Mouse (Mus musculus): Measurements from ENCODE around the gene Ttll9. TPM values are rescaled to one million over a fixed set of nuclear protein-coding genes. Genes with fewer than 3 reads are reported as not detected.

Gene Ttll9
- total and polyA plus RNA-seq, 3 experiments = 0.61 TPM; not detected in 2

DNA sequence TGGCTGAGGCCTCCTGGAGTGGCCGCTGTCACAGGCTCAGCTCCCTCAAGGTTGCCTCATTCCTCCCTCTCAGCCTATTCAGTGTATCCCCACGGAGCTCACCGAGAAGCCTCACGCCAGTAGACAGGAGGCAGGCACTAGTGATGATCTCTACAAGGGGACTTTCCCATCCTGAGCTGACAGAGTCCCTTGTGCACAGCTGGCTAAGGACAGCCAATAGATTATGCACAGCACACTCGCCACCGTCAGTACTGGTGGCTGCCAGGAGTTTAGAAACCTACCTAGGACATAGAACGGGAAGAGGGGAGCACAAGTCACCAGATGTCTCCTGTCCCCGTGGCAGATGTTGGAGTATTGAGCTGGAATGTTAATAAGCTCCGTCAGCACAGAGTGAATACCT lies 44.6 kb upstream of the Ttll9 start:
- Histone ChIP-seq H3K4me3 (no peak overlapping the region), H3K36me3 (ENCODE audit: control insufficient read depth, insufficient read depth, low read length) (no peaks in the 10 kb centered on the region), H3K27me3 (ENCODE audit: control insufficient read depth, insufficient read depth, low read length) (no peaks in the 10 kb centered on the region), H3K27ac (no peak overlapping the region), H3K4me1 (ENCODE audit: control insufficient read depth, insufficient read depth, low read length) (0 out of 2 replicates have a peak, but pooled peaks cover 2% of the 10 kb centered on the region), H3K9ac (ENCODE audit: low read depth, low read length) (no peak overlapping the region), H3K79me2 (replicated peaks; ENCODE audit: control insufficient read depth, insufficient read depth, low read length) (no peaks in the 10 kb centered on the region)
- intact Hi-C loops (cut with DNase I) = no loop called here
- WGBS = 46% methylated on average over 9 of the region's 9 CpGs
- TF ChIP-seq POLR2A (IDR thresholded peaks at IDR 0.05; ENCODE audit: insufficient read depth, low read depth, low read length) (no peak), CTCF (IDR thresholded peaks at IDR 0.05) (no peak), EP300 (IDR thresholded peaks at IDR 0.05; ENCODE audit: insufficient read depth, low read depth, low read length) (no peak)
- no peak for DNase-seq

DNA sequence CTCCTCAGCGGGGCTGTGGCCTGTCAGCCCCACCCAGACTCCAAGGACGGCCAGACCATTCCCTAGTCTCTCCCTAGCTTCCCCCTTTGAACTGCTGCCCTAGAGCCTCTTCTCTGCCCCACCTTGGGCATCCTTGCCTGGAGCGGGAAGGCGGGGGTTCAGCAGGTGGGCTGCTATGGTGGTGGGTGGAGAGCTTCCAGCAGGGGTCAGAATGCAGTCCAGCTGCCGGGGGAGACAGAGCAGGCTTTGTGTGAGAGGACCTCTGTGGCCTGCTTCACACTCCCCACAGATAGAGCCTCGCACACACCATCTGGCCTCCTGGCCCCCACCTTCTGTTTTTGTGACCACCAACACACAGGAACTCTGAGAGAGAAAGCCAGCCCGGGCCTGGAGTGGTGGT lies 39.9 kb upstream of the Ttll9 start:
- Histone ChIP-seq H3K4me1 (ENCODE audit: control insufficient read depth, insufficient read depth, low read length) (peaks cover 17% of the 10 kb centered on the region), H3K4me3 (no peak overlapping the region), H3K9ac (ENCODE audit: low read depth, low read length) (no peak overlapping the region)

DNA sequence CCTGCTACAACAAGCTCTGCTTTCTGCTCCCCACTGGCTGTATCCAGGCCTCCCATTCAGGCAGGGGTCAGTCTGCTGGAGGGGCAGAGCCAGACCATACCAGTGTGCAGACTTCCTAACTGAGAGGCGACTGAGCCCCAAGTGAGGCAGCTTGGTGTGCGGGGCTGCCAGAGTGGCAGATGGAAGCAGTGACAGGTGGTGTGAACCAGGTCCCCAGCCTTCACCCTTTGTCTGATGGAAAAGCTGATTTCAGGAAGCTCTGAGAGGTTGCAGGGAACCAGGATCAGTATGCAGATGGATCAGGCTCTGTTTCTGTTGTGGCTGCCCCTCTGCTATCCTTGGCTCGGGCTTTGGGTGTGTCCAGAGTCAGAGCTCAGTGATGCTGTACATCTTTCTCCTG lies 38.7 kb upstream of the Ttll9 start:
- H3K9ac ChIP-seq (ENCODE audit: low read depth, low read length) = no peak overlapping the region
- H3K4me3 ChIP-seq = no peak overlapping the region
- no peaks in the 10 kb centered on the region for H3K79me2 ChIP-seq (replicated peaks; ENCODE audit: control insufficient read depth, insufficient read depth, low read length)
- peaks cover 18% of the 10 kb centered on the region for H3K4me1 ChIP-seq (ENCODE audit: control insufficient read depth, insufficient read depth, low read length)
- H3K27me3 ChIP-seq (ENCODE audit: control insufficient read depth, insufficient read depth, low read length) = no peaks in the 10 kb centered on the region
- intact Hi-C loops (cut with DNase I) = no loop called here
- WGBS = 87% methylated on average over 3 of the region's 3 CpGs
- H3K36me3 ChIP-seq (ENCODE audit: control insufficient read depth, insufficient read depth, low read length) = no peaks in the 10 kb centered on the region
- no peak for DNase-seq
- H3K27ac ChIP-seq = peak overlapping the region; percentile 26; the same call in 1 of the 2 replicates
- TF ChIP-seq EP300 (IDR thresholded peaks at IDR 0.05; ENCODE audit: insufficient read depth, low read depth, low read length) (no peak), CTCF (IDR thresholded peaks at IDR 0.05) (no peak), POLR2A (IDR thresholded peaks at IDR 0.05; ENCODE audit: insufficient read depth, low read depth, low read length) (no peak)

More for the DNA sequence above, 39.9 kb upstream of the Ttll9 start:
- Histone ChIP-seq H3K36me3 (ENCODE audit: control insufficient read depth, insufficient read depth, low read length) (no peaks in the 10 kb centered on the region), H3K79me2 (replicated peaks; ENCODE audit: control insufficient read depth, insufficient read depth, low read length) (no peaks in the 10 kb centered on the region), H3K27ac (no peak overlapping the region), H3K27me3 (ENCODE audit: control insufficient read depth, insufficient read depth, low read length) (no peaks in the 10 kb centered on the region)
- TF ChIP-seq EP300 (IDR thresholded peaks at IDR 0.05; ENCODE audit: insufficient read depth, low read depth, low read length) (no peak), CTCF (IDR thresholded peaks at IDR 0.05) (no peak), POLR2A (IDR thresholded peaks at IDR 0.05; ENCODE audit: insufficient read depth, low read depth, low read length) (no peak)
- DNase-seq = no peak
- intact Hi-C loops (cut with DNase I) = no loop called here
- 64% methylated on average over 7 of the region's 7 CpGs for WGBS

DNA sequence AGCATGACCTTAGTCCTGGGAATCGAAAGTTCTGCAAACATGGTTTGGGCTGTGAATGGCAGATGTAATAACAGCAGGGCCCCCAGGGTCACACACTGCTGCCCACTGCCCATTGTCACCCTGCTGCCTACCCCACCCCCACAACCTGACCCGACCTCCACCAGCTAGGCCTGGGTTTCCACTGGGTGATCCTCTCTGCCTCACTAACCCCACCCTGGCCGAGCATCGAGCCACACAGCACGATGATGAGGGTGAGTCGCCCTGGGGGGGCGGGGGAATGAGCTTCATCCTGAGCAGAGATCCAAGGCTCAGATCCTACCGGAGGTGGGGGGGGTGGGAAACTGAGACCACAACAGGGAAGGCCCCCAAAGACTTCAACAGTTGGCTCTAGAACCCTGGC lies 38.2 kb upstream of the Ttll9 start:
- no peaks in the 10 kb centered on the region for H3K79me2 ChIP-seq (replicated peaks; ENCODE audit: control insufficient read depth, insufficient read depth, low read length)
- 40% methylated on average over 8 of the region's 8 CpGs for WGBS
- peak overlapping the region; percentile 26; the same call in 1 of the 2 replicates for H3K27ac ChIP-seq
- no peak for DNase-seq
- peak overlapping the region; percentile 20; the same call in 1 of the 2 replicates for H3K9ac ChIP-seq (ENCODE audit: low read depth, low read length)
- TF ChIP-seq CTCF (IDR thresholded peaks at IDR 0.05) (no peak), POLR2A (IDR thresholded peaks at IDR 0.05; ENCODE audit: insufficient read depth, low read depth, low read length) (no peak), EP300 (IDR thresholded peaks at IDR 0.05; ENCODE audit: insufficient read depth, low read depth, low read length) (no peak)
- no peak overlapping the region for H3K4me3 ChIP-seq
- H3K4me1 ChIP-seq (ENCODE audit: control insufficient read depth, insufficient read depth, low read length) = peaks cover 22% of the 10 kb centered on the region
- H3K27me3 ChIP-seq (ENCODE audit: control insufficient read depth, insufficient read depth, low read length) = no peaks in the 10 kb centered on the region
- no peaks in the 10 kb centered on the region for H3K36me3 ChIP-seq (ENCODE audit: control insufficient read depth, insufficient read depth, low read length)
- intact Hi-C loops (cut with DNase I) = no loop called here

DNA sequence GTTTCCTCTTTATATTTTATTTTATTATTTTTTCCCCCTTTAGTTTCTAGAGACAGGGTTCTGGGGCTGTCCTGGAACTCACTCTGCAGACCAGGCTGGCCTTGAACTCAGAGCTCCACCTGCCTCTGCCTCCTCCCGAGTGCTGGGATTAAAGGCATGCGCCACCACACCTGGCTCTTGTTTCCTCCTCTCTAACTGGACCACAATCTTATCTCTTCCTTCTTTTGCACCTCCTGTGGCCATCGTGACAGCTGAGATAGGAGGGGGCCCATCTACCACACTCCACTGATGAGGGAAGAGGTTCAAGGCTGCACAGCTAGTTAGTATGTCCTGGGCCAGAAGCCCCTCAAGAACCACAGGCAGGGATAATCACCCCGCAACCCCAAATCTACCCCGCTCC lies 37.7 kb upstream of the Ttll9 start:
- DNase-seq = no peak
- Histone ChIP-seq H3K27ac (peak overlapping the region; percentile 74), H3K4me3 (no peak overlapping the region), H3K4me1 (ENCODE audit: control insufficient read depth, insufficient read depth, low read length) (peaks cover 22% of the 10 kb centered on the region), H3K27me3 (ENCODE audit: control insufficient read depth, insufficient read depth, low read length) (no peaks in the 10 kb centered on the region), H3K79me2 (replicated peaks; ENCODE audit: control insufficient read depth, insufficient read depth, low read length) (no peaks in the 10 kb centered on the region), H3K9ac (ENCODE audit: low read depth, low read length) (no peak overlapping the region), H3K36me3 (ENCODE audit: control insufficient read depth, insufficient read depth, low read length) (no peaks in the 10 kb centered on the region)
- TF ChIP-seq CTCF (IDR thresholded peaks at IDR 0.05) = no peak
- TF ChIP-seq POLR2A (IDR thresholded peaks at IDR 0.05; ENCODE audit: insufficient read depth, low read depth, low read length) = no peak
- no peak for TF ChIP-seq EP300 (IDR thresholded peaks at IDR 0.05; ENCODE audit: insufficient read depth, low read depth, low read length)
- WGBS = 62% methylated on average over 5 of the region's 5 CpGs
- intact Hi-C loops (cut with DNase I) = no loop called here

DNA sequence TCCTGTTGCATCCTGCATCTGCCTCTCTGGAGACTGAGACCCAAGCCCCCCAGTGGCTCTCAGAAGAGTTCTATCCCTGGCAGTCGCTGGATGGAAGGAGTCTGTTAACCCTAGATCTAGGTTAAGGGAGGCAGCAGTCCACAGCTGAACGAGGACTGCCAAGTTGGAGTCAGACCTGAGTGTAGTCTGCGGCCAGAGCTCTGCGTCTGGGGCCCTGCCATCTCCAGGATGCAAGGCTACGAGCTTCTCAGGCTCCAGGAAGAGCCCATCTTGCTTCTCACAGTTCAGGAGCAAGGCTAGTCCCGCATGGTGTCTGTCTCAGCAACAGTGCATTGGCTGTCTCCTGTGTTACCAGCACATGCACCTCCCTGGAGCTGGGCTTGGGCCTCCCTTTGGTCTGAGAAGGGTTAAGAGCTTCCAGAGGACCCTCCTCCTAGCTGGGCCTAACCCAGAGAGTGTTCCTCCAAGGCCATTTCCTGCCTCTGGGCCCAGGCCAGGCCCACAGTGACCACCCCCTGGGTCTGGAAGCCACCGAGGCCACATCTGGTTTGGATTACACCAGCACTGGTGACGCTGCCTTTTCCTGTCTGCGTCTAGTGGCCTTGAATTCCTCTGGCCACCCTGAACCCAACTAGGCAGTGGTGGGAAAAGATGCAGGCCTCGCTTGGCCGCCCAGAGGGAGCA lies 37.0 kb upstream of the Ttll9 start:
- Histone ChIP-seq H3K4me1 (ENCODE audit: control insufficient read depth, insufficient read depth, low read length) (peaks cover 28% of the 10 kb centered on the region), H3K36me3 (ENCODE audit: control insufficient read depth, insufficient read depth, low read length) (no peaks in the 10 kb centered on the region), H3K27me3 (ENCODE audit: control insufficient read depth, insufficient read depth, low read length) (no peaks in the 10 kb centered on the region), H3K4me3 (no peak overlapping the region), H3K27ac (peak overlapping the region; percentile 74), H3K79me2 (replicated peaks; ENCODE audit: control insufficient read depth, insufficient read depth, low read length) (no peaks in the 10 kb centered on the region), H3K9ac (ENCODE audit: low read depth, low read length) (peak overlapping the region; percentile 10; the same call in 1 of the 2 replicates)
- intact Hi-C loops (cut with DNase I) = no loop called here
- 29% methylated on average over 11 of the region's 11 CpGs for WGBS
- TF ChIP-seq EP300 (IDR thresholded peaks at IDR 0.05; ENCODE audit: insufficient read depth, low read depth, low read length) = peak; percentile 83; the same call in 1 of the 2 replicates
- TF ChIP-seq POLR2A (IDR thresholded peaks at IDR 0.05; ENCODE audit: insufficient read depth, low read depth, low read length) = 0 out of 2 replicates have a peak, but pooled peaks have one; percentile 29
- TF ChIP-seq CTCF (IDR thresholded peaks at IDR 0.05) = no peak
- DNase-seq = peak; percentile 81 to 88
